Mouse (Mus musculus) hindbrain, embryonic 10.5 days (tissue): Measurements from ENCODE around the gene Gm7356. TPM values are rescaled to one million over a fixed set of nuclear protein-coding genes. Genes with fewer than 3 reads are reported as not detected.

Experiments
- polyA plus RNA-seq: library from polyadenylated mRNA; unstranded; fragments of >200 nt; fragmentation: Nextera tagmentation; extraction: Ambion mirVana; gene quantifications from 2 replicates; pipeline ENCODE4 v1.2.1, GENCODE M21; 2016

Gene Gm7356
- polyA plus RNA-seq, 1 experiment from 2014 or later = not detected

Other genes with a start within 250 kb of the Gm7356 start
- 71.0 and 72.2 TPM in 2 replicates for gene Afdn, start 243.2 kb downstream of the Gm7356 start, polyA plus RNA-seq
- 4.4 and 7.5 TPM in 2 replicates for gene Tcte2, start 241.9 kb downstream of the Gm7356 start, polyA plus RNA-seq
- not detected in 2 replicates for gene Gm7168, start 55.3 kb downstream of the Gm7356 start, polyA plus RNA-seq
- gene Gm7358, start 55.8 kb upstream of the Gm7356 start, polyA plus RNA-seq = not detected in 2 replicates
- 0.33 and 0.46 TPM in 2 replicates for gene Dact2, start 200.6 kb upstream of the Gm7356 start, polyA plus RNA-seq